Mouse (Mus musculus): ENCODE results near the gene Pln. TPM values are rescaled to one million over a fixed set of nuclear protein-coding genes. Genes with fewer than 3 reads are reported as not detected.

The Pln gene
- total RNA-seq (2022) = 10 to 100 TPM; 22.5 to 48.8 (median 36.7) TPM

- no peak for DNase-seq (ENCODE audit: low spot score in 2 of 2)
Measured at GRCm38 (mm10) chr10:53337162-53337923, at the start of gene Pln. Gene Pln, plus strand, starts transcription at chr10:53337667.

- DNase-seq (ENCODE audit: low spot score in 2 of 2) = no peak
Measured at GRCm38 (mm10) chr10:53305867-53306266, 31.6 kb upstream of the Pln start.

GRCm38 (mm10) chr10:53306674-53307073, 30.8 kb upstream of the Pln start:
- DNase-seq (ENCODE audit: low spot score in 2 of 2) = no peak

DNA sequence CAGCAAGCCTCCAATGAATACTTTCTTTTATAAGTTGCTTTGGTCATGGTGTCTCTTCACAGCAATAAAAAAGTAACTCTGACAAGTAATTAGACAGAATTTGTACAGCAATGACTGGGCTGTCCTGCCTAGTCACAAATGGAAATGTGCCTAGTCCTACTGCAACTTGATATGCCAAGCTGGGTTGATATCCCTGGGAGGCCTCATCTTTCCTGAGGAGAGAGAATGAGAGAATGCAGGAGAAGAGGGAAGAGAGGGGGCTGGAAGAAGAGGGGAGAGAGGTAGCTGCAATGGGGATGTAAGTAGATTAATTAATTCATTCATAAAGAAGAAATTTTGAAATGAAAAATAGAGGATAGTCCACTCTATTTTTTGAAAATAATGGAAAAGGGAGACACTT, 14.1 kb upstream of the Pln start:
- no peak for DNase-seq (ENCODE audit: low spot score in 2 of 2)

- no peak for DNase-seq (ENCODE audit: low spot score in 2 of 2)
Measured at GRCm38 (mm10) chr10:53324663-53325062, 12.8 kb upstream of the Pln start.

GRCm38 (mm10) chr10:53326367-53326766, 11.1 kb upstream of the Pln start:
- no peak for DNase-seq (ENCODE audit: low spot score in 2 of 2)

DNA sequence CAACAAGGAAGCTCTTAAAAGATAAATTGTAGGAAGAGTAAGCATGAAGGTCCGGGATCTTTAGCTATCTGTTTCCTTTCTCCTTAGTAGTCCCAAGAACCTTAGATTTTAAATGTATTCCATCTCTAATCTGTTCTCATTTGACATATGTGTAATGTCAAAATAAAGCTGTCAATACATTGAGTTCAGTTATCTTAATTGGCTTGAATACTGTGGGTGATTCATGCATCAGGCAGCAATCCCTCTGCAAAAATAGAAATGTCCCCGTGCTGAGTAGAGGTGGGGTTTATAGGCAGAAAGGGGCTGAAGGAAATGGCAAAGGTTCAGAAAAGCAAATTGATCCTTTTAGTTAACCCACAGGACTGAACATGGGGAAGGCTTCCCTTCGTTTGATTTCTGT, 8.2 kb upstream of the Pln start:
- DNase-seq (ENCODE audit: low spot score in 2 of 2) = no peak

DNA sequence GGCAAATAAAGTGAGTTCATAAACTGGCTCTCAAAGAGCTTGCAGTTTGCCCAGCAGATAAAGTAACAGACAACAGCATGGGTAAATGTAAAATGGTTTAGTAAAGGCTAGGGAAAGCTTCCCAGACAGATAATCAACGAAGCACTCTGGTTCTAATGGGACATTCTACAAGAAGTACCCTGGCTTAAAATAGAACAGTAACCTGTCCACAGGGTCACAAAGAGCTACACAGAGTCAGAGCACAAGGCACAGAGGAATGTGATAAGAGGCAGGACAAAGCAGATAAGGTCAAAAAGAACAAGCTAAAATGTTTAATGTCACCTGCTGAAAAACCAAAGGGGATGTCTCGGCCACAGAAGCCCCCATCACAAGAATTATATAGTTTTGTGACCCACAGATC, 4.7 kb upstream of the Pln start:
- DNase-seq (ENCODE audit: low spot score in 2 of 2) = no peak

DNA sequence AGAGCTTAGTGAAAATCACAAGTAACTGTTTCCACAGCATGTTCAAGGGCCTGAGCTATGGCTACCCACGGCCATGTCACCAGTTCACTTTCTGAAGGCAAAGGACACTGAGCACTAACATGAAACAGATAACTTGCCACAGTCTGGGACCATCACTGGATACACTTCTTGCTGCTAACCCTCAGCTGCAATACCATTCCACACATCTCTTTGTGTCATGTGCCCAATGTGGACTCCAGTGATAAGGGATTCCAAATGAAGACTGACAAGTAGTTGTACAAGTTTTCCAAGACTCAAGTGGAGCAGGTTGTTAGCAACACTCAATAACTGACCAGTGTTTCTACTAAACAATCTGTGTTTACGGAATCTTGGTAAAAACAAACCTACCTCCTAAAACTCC, 2.2 kb upstream of the Pln start:
- no peak for DNase-seq (ENCODE audit: low spot score in 2 of 2)

DNA sequence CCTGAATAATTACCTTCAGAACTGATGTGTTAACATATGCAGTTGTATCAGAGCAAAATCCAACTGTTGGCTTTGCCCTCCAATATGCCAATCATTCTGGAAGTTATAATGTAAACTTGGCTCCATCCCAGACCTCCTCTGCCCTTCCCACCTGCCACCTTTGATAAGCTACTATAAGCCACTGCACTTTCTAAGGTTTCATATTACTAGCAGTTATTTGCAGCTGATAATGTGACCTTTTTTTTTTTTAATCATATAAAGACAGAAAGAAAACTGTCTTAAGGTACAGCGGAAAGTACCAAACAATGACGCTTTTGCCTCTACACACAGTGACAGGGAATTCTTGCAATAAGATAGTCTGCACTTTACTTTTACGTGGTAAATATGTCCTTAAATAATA, 1.5 kb upstream of the Pln start:
- no peak for DNase-seq (ENCODE audit: low spot score in 2 of 2)

- DNase-seq (ENCODE audit: low spot score in 2 of 2) = no peak
Measured at GRCm38 (mm10) chr10:53339045-53339444, 1.6 kb downstream of the Pln start.

- no peak for DNase-seq (ENCODE audit: low spot score in 2 of 2)
Measured at GRCm38 (mm10) chr10:53341288-53341965, 4.0 kb downstream of the Pln start.

DNA sequence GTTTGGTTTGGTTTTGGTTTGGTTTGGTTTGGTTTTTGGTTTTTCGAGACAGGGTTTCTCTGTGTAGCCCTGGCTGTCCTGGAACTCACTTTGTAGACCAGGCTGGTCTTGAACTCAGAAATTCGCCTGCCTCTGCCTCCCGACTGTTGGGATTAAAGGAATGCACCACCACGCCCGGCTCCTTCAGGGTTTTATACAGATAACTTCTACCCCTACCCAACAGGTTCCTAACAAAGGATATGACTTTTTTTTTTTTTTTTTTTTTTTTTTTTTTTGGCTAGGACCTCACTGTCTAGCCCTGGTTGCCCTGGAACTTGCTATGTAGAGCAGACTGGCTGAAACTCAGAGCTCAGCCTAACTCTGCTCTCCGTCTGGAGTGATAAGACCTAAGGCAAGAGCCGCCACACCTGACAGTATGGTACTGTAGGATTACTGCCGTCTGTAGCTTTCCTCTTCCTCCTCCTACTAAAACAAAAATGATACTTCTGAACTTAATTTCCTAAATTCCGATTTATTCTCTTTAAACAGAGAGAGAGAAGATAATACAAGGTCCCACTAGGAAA, 4.8 kb downstream of the Pln start:
- no peak for DNase-seq (ENCODE audit: low spot score in 2 of 2)

GRCm38 (mm10) chr10:53343384-53343783, 5.9 kb downstream of the Pln start:
- DNase-seq (ENCODE audit: low spot score in 2 of 2) = no peak

DNA sequence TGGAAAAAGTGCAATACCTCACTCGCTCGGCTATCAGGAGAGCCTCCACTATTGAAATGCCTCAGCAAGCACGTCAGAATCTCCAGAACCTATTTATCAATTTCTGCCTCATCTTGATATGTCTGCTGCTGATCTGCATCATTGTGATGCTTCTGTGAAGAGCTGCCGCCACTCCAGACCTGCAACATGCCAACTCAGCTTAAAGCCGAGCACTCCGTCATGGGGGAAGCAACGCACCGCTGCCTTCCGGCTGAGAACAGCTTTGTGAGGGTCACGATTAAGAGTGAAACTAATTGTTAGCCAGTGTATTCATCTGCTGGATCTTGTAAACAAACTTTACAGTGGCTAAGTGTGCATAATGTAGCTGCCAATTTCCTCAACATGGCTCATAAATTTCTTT, 6.4 kb downstream of the Pln start:
- no peak for DNase-seq (ENCODE audit: low spot score in 2 of 2)

DNA sequence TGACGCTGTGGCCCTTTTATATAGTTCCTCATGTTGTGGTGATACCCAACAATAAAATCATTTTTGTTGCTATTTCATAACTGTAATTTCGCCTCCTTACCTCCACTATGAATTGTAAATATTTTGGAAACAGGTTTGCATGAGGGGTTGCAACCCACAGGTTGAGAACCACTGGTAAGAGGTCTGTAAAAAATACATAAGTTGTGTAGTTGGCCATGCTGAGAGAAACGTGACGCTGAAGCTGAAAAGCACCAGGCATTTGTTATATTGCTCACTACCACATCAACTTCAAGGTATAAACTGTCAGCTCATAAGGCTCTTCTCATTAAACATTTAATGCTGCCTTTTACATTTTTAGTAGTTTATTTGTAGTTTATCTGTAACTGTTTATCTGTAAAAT, 8.0 kb downstream of the Pln start:
- no peak for DNase-seq (ENCODE audit: low spot score in 2 of 2)

GRCm38 (mm10) chr10:53346506-53346905, 9.0 kb downstream of the Pln start:
- no peak for DNase-seq (ENCODE audit: low spot score in 2 of 2)

- no peak for DNase-seq (ENCODE audit: low spot score in 2 of 2)
Measured at GRCm38 (mm10) chr10:53346916-53347315, 9.4 kb downstream of the Pln start.

DNA sequence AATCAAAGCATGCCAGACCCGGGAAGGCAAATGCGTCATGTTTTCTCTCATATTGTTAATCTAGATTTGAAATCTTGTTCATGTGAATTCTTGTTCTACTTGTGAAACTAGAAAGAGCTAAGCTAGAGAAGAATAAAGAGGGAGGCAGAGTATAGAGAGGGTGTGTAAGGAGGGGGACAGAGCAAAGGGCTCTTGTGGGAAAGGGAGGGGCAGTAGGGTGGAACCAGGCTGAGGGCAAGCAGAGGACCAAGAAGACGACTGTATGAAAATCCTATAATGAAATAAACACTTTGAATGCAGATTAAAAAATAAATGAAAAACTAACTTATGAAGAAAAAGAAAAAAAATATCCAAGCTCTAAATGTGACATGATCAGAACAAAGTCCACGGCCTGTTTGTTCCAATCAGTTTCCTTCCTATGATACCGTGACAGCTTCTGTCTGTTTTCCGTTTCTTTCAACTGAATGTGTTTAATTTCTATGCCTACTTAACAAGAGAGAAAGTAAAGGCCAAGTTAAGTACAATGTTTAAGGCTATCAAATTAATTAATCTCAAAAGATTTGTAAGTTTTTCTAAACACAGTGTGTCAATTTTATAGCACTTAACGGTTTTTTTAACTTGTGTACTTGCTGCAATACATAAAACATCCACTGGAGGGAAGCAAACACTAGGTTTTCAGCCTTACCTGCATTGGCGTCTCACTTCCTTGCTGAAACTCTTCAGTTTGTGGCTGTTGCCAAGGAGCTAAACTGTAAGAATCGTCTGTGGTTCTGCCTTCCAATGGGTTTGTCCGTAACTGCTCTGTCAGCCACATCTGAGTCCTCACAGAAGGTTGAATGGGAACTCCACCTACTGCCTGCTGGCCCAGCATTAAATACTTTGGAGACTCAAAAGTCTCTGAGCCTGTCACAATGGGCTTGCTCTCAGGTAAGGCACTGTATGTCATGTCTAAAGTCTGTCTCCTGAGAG, 10.6 kb downstream of the Pln start:
- peak in 1 of 2 experiments; percentile 15 for DNase-seq (ENCODE audit: low spot score in 2 of 2)

- no peak for DNase-seq (ENCODE audit: low spot score in 2 of 2)
Measured at GRCm38 (mm10) chr10:53349254-53349653, 11.8 kb downstream of the Pln start.

GRCm38 (mm10) chr10:53353665-53354064, 16.2 kb downstream of the Pln start:
- DNase-seq (ENCODE audit: low spot score in 2 of 2) = no peak

- no peak for DNase-seq (ENCODE audit: low spot score in 2 of 2)
Measured at GRCm38 (mm10) chr10:53359016-53359415, 21.5 kb downstream of the Pln start.
